Mouse (Mus musculus) liver, adult (tissue): ENCODE data around the gene Nme6.
"Not testable (repeated sequence)": the region's sequence is repeated elsewhere in the genome, so short reads cannot be mapped to it uniquely, and the experiment has no call there.

Source experiments
- GATA4 ChIP-seq: IDR thresholded peaks from 2 replicates; pipeline ENCODE4 v1.6.1; 2014; ENCODE audit warnings: mild to moderate bottlenecking, low read length; ENCODE audit not compliant: insufficient replicate concordance

The Nme6 gene

GRCm38 (mm10) chr9:109832391-109833087, at the start of gene Nme6:
Nme6 (plus strand) TSS chr9:109832749.
- TF ChIP-seq GATA4, result peak; percentile 68; the same call in 1 of the 2 replicates

- TF ChIP-seq GATA4, result not testable (repeated sequence)
Observed at GRCm38 (mm10) chr9:109790570-109790969, 42.0 kb upstream of the Nme6 start, which contains the start of gene Fbxw27. Fbxw27 (minus strand) TSS chr9:109790670.

GRCm38 (mm10) chr9:109795221-109795620, 37.3 kb upstream of the Nme6 start:
- no peak for TF ChIP-seq GATA4

DNA sequence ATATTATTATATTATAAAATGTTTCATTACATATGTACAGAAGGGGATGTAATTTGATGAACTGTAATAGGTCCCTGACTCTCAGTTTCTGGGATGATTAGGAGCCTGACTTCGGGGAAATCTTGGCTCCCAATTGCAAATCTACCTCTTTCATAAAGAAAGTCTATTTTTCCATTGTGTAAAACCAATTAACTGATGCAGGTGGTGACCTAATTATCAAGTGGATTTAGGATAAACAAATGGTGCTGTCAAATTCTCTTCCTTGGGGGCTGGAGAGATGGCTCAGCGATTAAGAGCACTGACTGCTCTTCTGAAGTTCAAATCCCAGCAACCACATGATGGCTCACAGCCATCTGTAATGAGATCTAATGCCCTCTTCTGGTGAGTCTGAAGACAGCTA, 36.7 kb upstream of the Nme6 start:
- TF ChIP-seq GATA4, result no peak

DNA sequence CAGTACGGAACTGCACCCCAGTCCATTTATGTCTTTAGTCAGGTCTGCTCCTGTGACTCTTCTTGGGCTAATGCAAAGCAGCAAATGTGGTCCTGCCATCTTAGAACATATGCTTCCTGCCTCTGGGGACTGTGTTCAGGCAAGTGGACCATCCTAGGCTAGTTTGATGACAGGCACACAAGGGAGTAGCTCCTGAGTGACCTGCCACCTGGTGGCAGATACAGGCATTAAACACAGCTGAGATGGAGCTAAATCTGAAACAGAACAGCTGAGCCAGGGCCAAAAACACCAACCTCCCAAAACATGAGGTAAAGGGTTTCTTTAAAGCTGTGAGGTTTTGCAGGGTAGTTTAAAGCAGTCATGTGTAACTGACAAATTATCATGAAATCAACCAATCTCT, 34.5 kb upstream of the Nme6 start:
- TF ChIP-seq GATA4, result no peak

GRCm38 (mm10) chr9:109806260-109806659, 26.3 kb upstream of the Nme6 start:
- TF ChIP-seq GATA4, result no peak

DNA sequence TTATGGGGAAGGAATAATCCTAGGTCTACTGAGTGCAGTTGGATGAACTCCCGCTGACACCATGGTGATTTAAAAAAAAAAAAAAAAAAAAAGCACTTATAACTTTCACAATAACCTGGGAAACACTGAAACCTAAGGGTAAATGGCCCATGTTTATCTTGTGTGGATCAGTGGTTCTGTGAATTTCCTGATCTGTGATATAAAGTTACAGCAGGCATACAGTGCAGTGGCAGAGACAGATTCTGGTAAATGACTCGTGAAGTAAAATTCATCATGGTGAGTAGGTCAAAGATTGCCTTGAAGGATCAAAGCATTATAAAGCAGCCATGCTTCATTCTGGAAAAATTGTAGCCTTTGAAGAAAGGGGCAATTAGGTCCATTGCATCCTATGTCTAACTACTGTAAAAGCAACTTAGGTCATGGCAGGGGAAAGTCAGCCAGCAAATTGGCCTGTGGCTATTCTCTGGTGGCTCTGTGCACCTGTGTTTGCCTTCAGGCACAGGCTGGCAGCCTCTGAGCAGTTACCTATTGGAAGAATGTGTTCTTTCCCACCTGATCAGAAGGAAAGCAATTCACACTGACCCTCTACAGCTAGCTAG, 25.8 kb upstream of the Nme6 start:
- TF ChIP-seq GATA4, result no peak

DNA sequence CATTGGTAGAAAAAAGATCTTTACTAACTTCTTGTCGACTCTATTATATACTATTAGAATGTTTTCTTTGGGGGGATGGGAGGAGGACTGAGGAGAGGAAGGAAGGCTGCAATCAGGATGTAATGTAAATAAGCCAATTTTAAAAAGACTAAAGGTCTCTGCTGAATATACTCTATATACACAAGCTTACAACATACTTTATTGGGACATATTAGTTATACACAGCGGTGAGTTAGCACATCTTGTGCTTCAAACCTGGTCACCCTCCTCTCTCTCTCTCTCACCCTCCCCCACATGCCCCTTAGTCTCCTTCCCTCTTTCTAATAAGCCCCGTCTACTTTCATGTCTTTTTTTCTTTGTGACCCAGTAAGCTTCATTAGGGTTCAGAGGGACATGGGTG, 24.7 kb upstream of the Nme6 start:
- TF ChIP-seq GATA4, result no peak

DNA sequence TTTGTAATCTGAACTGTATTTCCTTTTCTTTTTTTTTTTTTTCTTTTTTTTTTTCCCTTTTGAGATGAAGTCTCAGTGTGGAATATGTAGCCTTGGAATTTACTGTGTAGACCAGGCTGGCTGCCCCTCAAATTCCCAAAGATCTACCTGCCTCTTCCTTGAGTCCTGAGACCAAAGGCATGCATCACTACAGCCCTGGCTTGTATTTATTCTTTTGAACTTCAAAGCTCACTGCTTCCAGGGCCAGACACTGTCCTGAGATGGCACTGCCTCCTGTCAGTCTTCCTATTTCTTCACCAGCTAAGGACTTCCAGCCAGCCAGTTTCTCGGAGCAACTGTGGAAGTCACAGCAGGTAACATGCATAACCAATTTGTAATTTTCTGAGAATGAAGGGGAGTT, 20.6 kb upstream of the Nme6 start, which contains the start of gene Spink8:
TSS of gene Spink8 (plus strand) at position 301 of the 400 bp plus-strand sequence.
- TF ChIP-seq GATA4, result no peak

DNA sequence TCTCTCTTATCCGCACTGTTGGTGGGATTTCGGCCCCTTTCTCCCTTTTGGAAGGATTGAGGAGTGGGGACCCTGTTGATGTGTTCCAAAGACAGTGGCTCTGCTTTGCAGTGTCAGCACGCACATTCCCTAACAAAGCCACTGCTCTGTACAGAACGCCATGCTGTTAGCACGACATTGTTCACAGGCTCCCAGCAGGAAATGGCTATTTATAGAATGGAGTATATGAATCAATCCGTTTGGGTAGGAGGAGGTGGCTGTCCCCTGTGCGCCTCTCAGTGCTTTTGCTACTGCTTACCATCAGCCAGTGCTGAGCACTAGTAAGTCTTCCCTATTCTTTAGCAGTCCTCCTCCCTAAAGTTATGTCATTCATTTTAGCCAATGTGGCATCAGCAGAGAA, 19.1 kb upstream of the Nme6 start:
- TF ChIP-seq GATA4, result no peak

DNA sequence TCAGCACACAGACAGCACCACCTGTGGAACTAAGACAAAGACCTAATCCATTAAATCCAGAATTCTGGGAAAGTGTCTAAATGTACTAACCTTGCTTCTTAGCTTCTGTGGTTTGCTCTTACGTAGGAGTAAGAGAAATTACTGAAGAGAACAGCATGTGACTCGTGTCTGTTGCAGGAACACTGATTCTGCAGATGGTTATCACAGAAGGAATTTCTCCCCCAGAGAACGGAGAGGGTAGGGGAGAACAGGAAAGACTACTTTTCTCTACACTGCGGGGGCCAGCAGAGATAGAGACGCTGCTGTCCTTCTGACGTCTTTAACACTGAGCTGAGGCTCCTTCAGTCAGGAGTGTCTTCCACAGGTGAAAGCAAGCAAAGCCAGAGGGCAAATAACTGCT, 16.2 kb upstream of the Nme6 start:
- TF ChIP-seq GATA4, result no peak

GRCm38 (mm10) chr9:109825739-109826138, 6.8 kb upstream of the Nme6 start:
- TF ChIP-seq GATA4, result no peak

DNA sequence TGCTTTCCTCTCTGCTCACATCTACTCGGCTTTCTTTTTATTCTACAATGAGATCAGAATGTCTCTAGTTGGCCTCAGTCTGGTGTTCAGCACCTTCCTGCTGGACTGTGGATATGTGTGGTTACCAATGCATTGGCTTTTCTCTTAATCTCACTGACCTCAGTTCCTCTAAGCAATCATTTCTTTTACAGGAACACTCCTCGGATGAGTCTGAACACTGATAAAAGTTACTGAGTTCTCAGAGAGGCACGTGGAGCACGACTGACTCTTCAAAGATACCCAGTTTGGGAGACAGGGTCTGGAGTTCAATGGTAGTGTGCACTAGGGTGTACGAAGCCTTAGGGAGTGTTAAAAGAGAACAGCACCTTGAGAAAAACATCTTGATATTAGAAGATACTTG, 6.4 kb upstream of the Nme6 start:
- TF ChIP-seq GATA4, result no peak

- TF ChIP-seq GATA4, result no peak
Observed at GRCm38 (mm10) chr9:109833088-109833412, 501 bp downstream of the Nme6 start.

- no peak for TF ChIP-seq GATA4
Observed at GRCm38 (mm10) chr9:109849312-109849758, 16.8 kb downstream of the Nme6 start, which contains the start of gene Camp. Camp (minus strand) TSS chr9:109849617.

DNA sequence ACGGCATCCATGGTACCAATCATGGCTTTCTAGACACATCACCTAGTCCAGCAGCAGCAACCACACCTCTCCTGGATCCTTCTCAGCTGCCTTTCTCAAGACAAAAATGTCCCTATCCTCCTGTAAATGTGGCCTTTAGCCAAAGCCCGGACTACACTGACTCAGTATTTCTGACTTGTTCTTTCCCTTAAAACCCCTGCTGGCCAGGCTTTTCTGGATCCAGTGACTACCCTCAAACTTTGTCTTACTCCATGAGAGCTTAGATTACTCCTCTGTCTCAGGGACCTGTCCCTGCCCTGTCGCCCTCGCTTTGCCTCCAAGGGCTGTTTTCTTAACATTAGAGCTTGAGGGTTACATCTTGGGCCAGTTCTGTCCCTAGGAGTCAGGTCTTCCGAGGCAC, 17.6 kb downstream of the Nme6 start:
- no peak for TF ChIP-seq GATA4

- TF ChIP-seq GATA4, result no peak
Observed at GRCm38 (mm10) chr9:109854341-109854740, 21.8 kb downstream of the Nme6 start.
